Mouse (Mus musculus) limb, embryonic 15.5 days (tissue): Measurements from ENCODE around the gene Rad52. TPM values are rescaled to one million over a fixed set of nuclear protein-coding genes. Genes with fewer than 3 reads are reported as not detected.

Experiments
- ATAC-seq: fragments of 200-750 bp; cut with Nextera tagmentation; 2 replicates; pipeline ENCODE4 v1.8.0; 2017; ENCODE audit warnings: low read depth, moderate TSS enrichment; ENCODE audit not compliant: insufficient number of reproducible peaks, low FRiP score, low TSS enrichment
- H3K27ac ChIP-seq: fragments of 300-500 bp; sonication (generic); 2 replicates; pipeline ENCODE4 v1.5.1; 2015; ENCODE audit warnings: moderate library complexity, mild to moderate bottlenecking, inconsistent platforms
- H3K27me3 ChIP-seq: fragments of 300-500 bp; sonication (generic); 2 replicates; pipeline ENCODE4 v1.6.1; 2015; ENCODE audit warnings: inconsistent platforms
- H3K36me3 ChIP-seq: fragments of 300-500 bp; sonication (generic); 2 replicates; pipeline ENCODE4 v1.6.1; 2015; ENCODE audit warnings: inconsistent platforms
- H3K4me1 ChIP-seq: fragments of 300-500 bp; sonication (generic); 2 replicates; pipeline ENCODE4 v1.6.1; 2015; ENCODE audit warnings: inconsistent platforms
- H3K4me2 ChIP-seq: fragments of 300-500 bp; sonication (generic); 2 replicates; pipeline ENCODE4 v1.6.1; 2015; ENCODE audit warnings: mild to moderate bottlenecking, inconsistent platforms
- H3K4me3 ChIP-seq: fragments of 300-500 bp; sonication (generic); 2 replicates; pipeline ENCODE4 v1.5.1; 2015; ENCODE audit warnings: mild to moderate bottlenecking, inconsistent platforms
- H3K9ac ChIP-seq: fragments of 300-500 bp; sonication (generic); 2 replicates; pipeline ENCODE4 v1.6.1; 2015; ENCODE audit warnings: inconsistent platforms
- H3K9me3 ChIP-seq: fragments of 300-500 bp; sonication (generic); 2 replicates; pipeline ENCODE4 v1.6.1; 2016; ENCODE audit warnings: inconsistent platforms
- WGBS: fragments of 180-500 bp; shearing (Covaris S2); methylation state at CpG from one replicate; pipeline ENCODE4 v1.1.7; 2015; 5-methylcytosine and 5-hydroxymethylcytosine counted together
- polyA plus RNA-seq: library from polyadenylated mRNA; unstranded; fragments of >200 nt; fragmentation: Nextera tagmentation; extraction: Ambion mirVana; gene quantifications from 2 replicates; pipeline ENCODE4 v1.2.1, GENCODE M21; 2015

Rad52 gene
- 20.4 and 23.4 TPM in 2 replicates for polyA plus RNA-seq

DNA sequence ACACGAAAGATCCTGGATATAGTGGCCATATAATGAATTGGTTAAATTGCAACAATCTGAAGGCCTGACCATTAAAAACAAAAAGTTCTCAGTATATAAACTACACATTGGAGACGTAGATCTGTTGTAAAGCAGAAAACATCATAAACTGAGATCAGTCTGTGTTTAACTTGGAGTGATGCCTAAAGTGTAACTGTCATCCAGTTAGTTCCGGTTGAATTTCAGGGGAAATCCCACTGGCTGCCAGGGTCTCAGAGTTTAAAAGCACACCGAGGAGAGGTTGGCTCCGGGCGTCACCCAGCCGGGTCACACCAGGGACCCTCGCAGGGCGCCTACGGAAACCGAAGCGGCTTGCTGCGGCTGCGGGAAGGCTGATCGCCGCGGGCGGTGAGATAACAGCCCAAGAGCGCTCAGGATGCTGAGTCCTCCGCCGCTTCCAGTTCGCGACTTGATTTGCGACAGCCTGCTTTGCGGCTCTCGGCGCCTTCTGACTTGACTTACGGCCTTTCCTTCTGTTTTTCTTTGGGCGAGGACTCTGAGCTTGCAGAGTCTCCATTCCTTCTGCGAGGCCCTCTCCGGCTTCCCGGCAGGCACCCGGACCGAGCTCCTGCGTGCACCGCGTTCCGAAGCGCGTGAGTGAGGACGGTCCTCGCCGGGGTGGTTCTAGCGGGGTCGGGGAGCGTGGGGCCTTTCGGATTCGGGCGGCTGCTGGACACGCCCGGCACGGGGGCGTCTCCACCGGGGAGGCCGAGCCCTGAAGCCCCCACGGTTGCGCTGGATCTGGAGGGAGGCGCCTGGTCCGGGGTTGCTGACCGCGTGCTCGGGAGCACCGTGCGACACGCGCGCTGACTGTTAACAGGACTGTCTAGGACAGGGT lies at the start of gene Rad52:
TSS of gene Rad52 (plus strand) at position 495 of the 877 bp plus-strand sequence.
- peak within 1 kb of the TSS; percentile 63 for H3K4me2 ChIP-seq
- WGBS: 1% methylated on average over 67 of the region's 67 CpGs
- peak within 1 kb of the TSS; percentile 97 for H3K27ac ChIP-seq
- H3K9me3 ChIP-seq: no peaks in the 10 kb centered on the region
- H3K36me3 ChIP-seq: peaks cover 10% of the 10 kb centered on the region; the same call in 1 of the 2 replicates
- H3K27me3 ChIP-seq: no peaks in the 10 kb centered on the region
- ATAC-seq: peak; percentile 77
- peak within 1 kb of the TSS; percentile 94 for H3K4me3 ChIP-seq
- peak within 1 kb of the TSS; percentile 95 for H3K9ac ChIP-seq
- H3K4me1 ChIP-seq: peaks cover 5% of the 10 kb centered on the region

DNA sequence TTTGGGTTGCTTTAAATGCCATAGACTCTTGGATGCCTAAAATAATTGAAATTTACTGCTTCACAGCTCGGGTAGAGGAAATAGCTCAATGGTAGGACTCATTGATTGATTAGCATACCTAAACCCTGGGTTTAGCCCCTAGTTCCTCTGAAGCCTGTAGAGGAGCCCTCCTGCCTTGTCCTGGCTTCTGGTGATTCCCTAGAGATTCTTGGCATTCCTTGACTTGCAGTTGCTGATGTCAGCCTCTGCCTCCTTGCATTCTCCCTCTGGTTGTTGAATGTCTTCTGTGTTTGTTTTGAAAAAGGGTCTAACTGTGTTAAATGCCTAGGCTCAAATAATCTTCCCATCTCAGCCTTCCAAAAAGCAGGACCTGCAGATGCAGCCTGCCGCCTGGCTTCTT lies 48.3 kb upstream of the Rad52 start:
- WGBS: 41% methylated on average over 2 of the region's 2 CpGs
- H3K9me3 ChIP-seq: no peaks in the 10 kb centered on the region
- no peak for ATAC-seq

DNA sequence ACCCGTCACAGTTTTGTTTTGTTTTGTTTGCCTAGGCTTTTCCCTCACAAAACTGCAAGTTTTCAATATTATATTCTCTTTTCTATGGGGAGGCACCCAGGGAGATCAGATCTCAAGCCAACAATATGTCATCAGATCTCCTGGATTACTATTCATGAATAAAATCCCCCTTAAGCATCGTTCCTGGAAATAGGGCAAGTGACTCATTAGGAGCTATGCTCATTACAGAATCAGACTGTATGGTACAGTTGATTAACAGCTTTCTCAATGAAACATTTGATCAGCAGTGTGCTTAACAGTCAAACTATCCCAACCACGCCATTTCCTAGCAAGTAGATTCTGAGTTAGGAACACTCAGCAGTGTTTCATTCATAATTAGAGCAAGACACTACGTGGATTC lies 47.0 kb upstream of the Rad52 start:
- H3K27ac ChIP-seq: no peak overlapping the region
- no peak overlapping the region for H3K9ac ChIP-seq
- H3K9me3 ChIP-seq: no peaks in the 10 kb centered on the region
- WGBS: 77% methylated on average over 4 of the region's 4 CpGs
- 0 out of 2 replicates have a peak, but pooled peaks cover 2% of the 10 kb centered on the region for H3K4me1 ChIP-seq
- H3K4me3 ChIP-seq: no peak overlapping the region
- ATAC-seq: no peak
- no peak overlapping the region for H3K4me2 ChIP-seq
- H3K27me3 ChIP-seq: no peaks in the 10 kb centered on the region
- no peaks in the 10 kb centered on the region for H3K36me3 ChIP-seq

More for the DNA sequence above, 48.3 kb upstream of the Rad52 start:
- Histone ChIP-seq H3K4me1 (peaks cover 3% of the 10 kb centered on the region), H3K4me2 (no peak overlapping the region), H3K9ac (no peak overlapping the region), H3K36me3 (no peaks in the 10 kb centered on the region), H3K4me3 (no peak overlapping the region), H3K27me3 (no peaks in the 10 kb centered on the region), H3K27ac (no peak overlapping the region)

DNA sequence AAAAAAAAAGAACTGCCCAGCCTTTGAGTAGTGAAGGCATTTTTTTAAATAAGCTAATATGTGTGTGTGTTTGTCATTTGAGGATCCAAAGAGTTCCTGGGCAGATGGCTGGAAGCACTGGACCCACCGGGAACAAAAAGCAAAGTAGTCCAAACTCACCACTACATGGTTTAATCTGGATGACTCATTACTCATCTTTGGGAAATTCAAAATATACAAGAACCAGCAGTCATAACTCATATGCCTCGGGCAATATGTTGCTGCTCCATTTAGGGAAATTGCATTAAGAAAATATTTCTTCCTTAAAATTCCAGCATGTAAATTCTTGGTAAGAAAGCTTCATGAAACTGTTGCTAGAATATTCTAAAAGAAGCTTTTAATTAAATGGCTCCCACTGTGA lies 42.3 kb upstream of the Rad52 start:
- no peaks in the 10 kb centered on the region for H3K36me3 ChIP-seq
- H3K4me1 ChIP-seq: no peaks in the 10 kb centered on the region
- H3K4me3 ChIP-seq: no peak overlapping the region
- no peaks in the 10 kb centered on the region for H3K9me3 ChIP-seq
- no peak for ATAC-seq
- H3K9ac ChIP-seq: no peak overlapping the region
- no peak overlapping the region for H3K27ac ChIP-seq
- H3K4me2 ChIP-seq: no peak overlapping the region
- no peaks in the 10 kb centered on the region for H3K27me3 ChIP-seq
- WGBS: 78% methylated on average over 2 of the region's 2 CpGs

DNA sequence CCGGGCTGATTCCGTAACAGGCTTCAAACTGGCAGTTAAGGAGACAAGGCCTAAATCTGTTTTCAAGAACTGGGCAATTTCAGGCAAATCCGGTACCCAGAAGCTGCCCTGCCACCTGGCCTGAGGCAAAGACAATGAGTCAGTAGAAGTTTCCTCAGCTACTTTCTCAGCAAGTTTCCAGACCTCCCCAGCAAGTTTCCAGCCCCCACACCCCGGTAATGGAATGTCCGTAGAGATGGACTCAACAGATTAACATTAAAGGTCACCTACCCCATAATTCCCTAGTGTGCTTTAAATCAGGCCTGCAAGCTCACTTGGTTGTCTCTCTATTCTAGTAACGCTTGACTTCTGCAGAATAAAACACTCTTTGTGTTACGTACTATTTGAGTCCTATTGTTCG lies 41.0 kb upstream of the Rad52 start:
- H3K4me3 ChIP-seq: no peak overlapping the region
- H3K27ac ChIP-seq: no peak overlapping the region
- ATAC-seq: no peak
- no peak overlapping the region for H3K9ac ChIP-seq
- no peaks in the 10 kb centered on the region for H3K9me3 ChIP-seq
- H3K4me2 ChIP-seq: no peak overlapping the region
- no peaks in the 10 kb centered on the region for H3K36me3 ChIP-seq
- 76% methylated on average over 8 of the region's 8 CpGs for WGBS
- no peaks in the 10 kb centered on the region for H3K4me1 ChIP-seq
- H3K27me3 ChIP-seq: no peaks in the 10 kb centered on the region

DNA sequence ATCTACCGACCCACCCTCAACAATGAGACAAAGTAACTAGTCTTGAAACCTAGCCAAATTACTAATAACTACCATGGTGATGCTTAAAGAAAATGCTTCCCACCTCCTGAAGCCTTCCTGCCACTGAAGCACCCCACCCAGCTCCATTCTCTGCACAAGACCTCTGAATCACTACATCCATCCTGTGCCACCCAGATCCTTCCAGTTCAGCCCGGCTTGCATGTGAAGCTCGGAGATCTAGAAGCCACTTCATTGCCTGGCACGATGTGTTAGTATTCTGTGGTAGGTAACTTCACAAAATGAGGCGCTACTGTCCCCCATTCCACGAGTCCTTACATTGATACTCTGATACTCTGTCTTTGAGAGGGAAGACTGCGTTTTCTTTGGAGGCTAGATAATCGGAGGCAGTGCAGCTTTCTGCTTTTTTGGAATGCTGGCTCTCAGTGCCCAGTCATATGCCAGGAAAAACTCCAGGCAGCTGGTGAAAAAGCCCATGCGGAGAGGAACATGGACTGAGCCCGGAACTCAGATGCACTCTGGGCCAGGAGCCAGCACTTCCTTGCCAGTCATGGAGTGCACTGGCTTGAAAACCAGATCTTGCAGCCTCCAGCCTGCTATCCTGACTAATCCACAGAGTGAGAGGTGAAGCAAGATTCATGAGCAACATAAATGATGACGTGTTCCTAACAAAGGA lies 38.0 kb upstream of the Rad52 start:
- no peaks in the 10 kb centered on the region for H3K27me3 ChIP-seq
- no peak overlapping the region for H3K4me3 ChIP-seq
- no peaks in the 10 kb centered on the region for H3K4me1 ChIP-seq
- no peak overlapping the region for H3K4me2 ChIP-seq
- no peak overlapping the region for H3K9ac ChIP-seq
- H3K9me3 ChIP-seq: no peaks in the 10 kb centered on the region
- no peak overlapping the region for H3K27ac ChIP-seq
- no peak for ATAC-seq
- WGBS: 85% methylated on average over 11 of the region's 11 CpGs
- H3K36me3 ChIP-seq: no peaks in the 10 kb centered on the region

DNA sequence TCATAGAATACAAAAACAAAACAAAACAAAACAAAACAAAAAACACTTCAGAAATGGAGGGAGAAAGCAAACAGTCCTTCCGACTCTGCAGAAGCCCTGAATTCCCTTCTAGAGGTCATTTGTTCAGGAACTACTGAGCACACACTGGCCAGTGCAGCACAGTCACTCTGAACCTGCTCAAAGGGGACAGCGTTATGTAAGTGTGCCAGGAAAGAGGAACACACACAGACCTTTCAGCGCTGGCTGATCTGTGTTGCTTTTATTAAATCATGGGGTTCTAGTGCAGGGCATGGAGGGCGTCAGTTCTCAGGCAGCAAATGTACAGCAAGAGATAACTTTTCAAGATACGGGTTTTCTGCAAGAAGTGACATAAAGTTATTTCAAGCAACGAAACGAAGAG lies 19.3 kb upstream of the Rad52 start:
- H3K9me3 ChIP-seq: no peaks in the 10 kb centered on the region
- WGBS: 79% methylated on average over 7 of the region's 7 CpGs

DNA sequence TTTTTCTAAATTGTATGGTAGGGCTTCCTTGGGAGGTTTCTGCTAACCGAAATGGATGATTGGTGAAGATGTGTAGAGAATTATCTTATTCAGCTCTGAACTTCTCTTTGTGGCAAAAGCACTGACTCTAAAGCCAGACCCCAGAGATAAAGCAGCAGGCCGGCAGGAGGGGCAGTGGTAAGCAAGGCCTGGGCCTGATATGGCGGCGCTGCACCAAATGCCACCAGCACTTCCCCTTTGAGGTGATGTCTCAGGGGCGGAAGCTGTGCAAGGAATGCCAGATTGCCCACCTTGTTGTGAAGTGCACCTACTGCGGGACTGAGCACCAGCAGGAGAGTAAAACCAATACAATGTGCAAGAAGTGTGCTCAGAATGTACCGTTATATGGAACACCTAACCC lies 9.8 kb upstream of the Rad52 start:
- WGBS: 81% methylated on average over 7 of the region's 7 CpGs
- no peak overlapping the region for H3K4me3 ChIP-seq

More for the DNA sequence above, 19.3 kb upstream of the Rad52 start:
- H3K36me3 ChIP-seq: no peaks in the 10 kb centered on the region
- H3K4me1 ChIP-seq: no peaks in the 10 kb centered on the region
- H3K27ac ChIP-seq: no peak overlapping the region
- H3K9ac ChIP-seq: no peak overlapping the region
- H3K4me3 ChIP-seq: no peak overlapping the region
- ATAC-seq: no peak
- no peaks in the 10 kb centered on the region for H3K27me3 ChIP-seq
- no peak overlapping the region for H3K4me2 ChIP-seq

DNA sequence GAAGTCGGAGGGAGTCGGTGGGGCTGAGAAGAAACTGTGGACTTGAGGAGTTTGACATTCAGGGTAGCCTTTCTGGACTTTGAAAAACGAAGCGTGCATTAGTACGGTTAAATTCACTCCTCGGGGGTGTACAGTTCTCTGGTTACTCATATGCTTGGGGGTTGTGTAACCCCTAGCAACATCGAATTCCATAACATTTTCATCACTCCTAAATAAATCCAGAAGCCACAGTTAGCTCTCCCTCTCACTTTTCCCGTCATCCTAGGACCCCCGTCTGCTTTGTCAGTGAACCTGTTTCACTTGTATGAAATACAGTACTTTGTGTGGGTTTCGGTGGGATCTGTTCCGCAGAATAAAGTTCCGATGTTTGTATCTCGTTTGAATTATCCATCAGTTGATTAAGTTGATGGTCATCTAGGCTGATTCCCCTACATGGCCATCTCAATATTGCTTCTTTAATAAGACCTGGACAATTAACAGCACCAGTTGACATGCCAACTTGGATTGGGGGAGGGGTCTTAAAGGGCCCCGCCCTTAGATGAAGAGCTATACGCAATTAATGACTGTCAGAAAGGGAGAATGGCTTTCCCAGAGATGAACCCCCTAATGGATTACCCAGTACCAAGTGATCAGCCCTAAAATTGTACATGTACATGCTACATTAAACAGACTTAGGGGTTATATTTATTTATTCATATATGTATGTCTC lies 737 bp downstream of the Rad52 start:
- H3K4me1 ChIP-seq: peaks cover 5% of the 10 kb centered on the region
- no peak for ATAC-seq
- peak overlapping the region; percentile 95 for H3K9ac ChIP-seq
- H3K36me3 ChIP-seq: peaks cover 10% of the 10 kb centered on the region; the same call in 1 of the 2 replicates
- 19% methylated on average over 15 of the region's 15 CpGs for WGBS
- H3K9me3 ChIP-seq: no peaks in the 10 kb centered on the region
- H3K4me3 ChIP-seq: peak overlapping the region; percentile 94
- peak overlapping the region; percentile 97 for H3K27ac ChIP-seq
- peak overlapping the region; percentile 63 for H3K4me2 ChIP-seq
- H3K27me3 ChIP-seq: no peaks in the 10 kb centered on the region

More for the DNA sequence above, 9.8 kb upstream of the Rad52 start:
- Histone ChIP-seq H3K9me3 (no peaks in the 10 kb centered on the region), H3K4me2 (no peak overlapping the region), H3K36me3 (no peaks in the 10 kb centered on the region), H3K9ac (no peak overlapping the region), H3K4me1 (no peaks in the 10 kb centered on the region), H3K27me3 (no peaks in the 10 kb centered on the region), H3K27ac (no peak overlapping the region)
- no peak for ATAC-seq

DNA sequence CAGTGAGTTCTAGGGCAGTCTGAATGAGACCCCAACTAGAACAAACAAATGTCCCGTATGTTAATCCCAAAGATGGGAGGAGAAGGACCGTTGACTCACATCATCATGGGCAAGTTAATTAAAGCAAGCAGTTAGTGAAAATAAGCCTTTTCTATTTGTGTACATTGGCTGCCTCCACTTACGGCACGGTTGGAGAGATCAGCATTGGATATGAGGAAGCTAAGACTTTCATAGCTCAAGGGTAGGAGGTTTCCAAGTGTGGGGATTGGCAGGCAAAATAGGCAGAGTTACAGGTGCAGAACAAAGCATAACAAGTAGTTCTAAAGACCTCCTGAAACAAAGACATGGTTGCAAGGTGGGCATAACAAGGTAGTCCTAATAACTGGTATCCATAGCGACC lies 3.0 kb downstream of the Rad52 start:
- H3K9ac ChIP-seq: no peak overlapping the region
- H3K4me3 ChIP-seq: no peak overlapping the region
- no peak for ATAC-seq
- H3K4me1 ChIP-seq: peaks cover 5% of the 10 kb centered on the region
- H3K27ac ChIP-seq: no peak overlapping the region
- no peaks in the 10 kb centered on the region for H3K9me3 ChIP-seq
- WGBS: 86% methylated on average over 5 of the region's 5 CpGs
- peaks cover 10% of the 10 kb centered on the region; the same call in 1 of the 2 replicates for H3K36me3 ChIP-seq
- no peak overlapping the region for H3K4me2 ChIP-seq
- H3K27me3 ChIP-seq: no peaks in the 10 kb centered on the region

DNA sequence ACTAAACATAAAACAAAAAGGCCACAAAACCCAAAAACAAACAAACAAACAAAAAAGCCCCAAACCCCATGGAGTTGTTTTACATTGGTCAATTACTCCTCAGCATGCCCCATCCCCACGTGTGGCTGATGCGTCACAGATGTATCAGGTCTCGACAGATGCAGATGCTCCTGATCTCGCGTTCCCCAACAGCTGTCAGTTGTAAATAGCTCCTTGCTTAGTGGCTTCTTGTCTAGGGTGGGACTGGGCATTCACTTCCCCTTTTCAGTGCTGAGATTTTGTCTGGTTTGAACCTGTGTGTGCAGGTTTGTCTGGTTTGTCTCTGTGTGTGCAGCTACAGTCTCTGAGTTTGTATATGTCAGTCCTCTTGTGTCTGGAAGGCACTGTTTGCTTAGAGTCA lies 9.5 kb downstream of the Rad52 start:
- 61% methylated on average over 5 of the region's 5 CpGs for WGBS
- no peak overlapping the region for H3K4me2 ChIP-seq
- no peaks in the 10 kb centered on the region for H3K27me3 ChIP-seq
- H3K9ac ChIP-seq: no peak overlapping the region
- no peaks in the 10 kb centered on the region for H3K9me3 ChIP-seq
- H3K36me3 ChIP-seq: peaks cover 51% of the 10 kb centered on the region
- H3K4me1 ChIP-seq: no peaks in the 10 kb centered on the region
- no peak for ATAC-seq
- H3K4me3 ChIP-seq: no peak overlapping the region
- no peak overlapping the region for H3K27ac ChIP-seq
